Mouse (Mus musculus) limb, embryonic 12.5 days (tissue): ENCODE data around the gene R3hdm4. TPM values are rescaled to one million over a fixed set of nuclear protein-coding genes. Genes with fewer than 3 reads are reported as not detected.
A peak's percentile ranks its signal among the peaks of the same experiment; 100 is the strongest.

ENCODE experiments used
- ATAC-seq: fragments of 200-750 bp; cut with Nextera tagmentation; 2 replicates; pipeline ENCODE4 v1.8.0; 2017; ENCODE audit warnings: low read depth, moderate TSS enrichment; ENCODE audit not compliant: insufficient number of reproducible peaks, insufficient read depth, low FRiP score, low TSS enrichment
- H3K27ac ChIP-seq: fragments of 300-500 bp; sonication (generic); 2 replicates; pipeline ENCODE4 v1.5.1; 2016; ENCODE audit warnings: mild to moderate bottlenecking, moderate library complexity
- H3K27me3 ChIP-seq: fragments of 300-500 bp; sonication (generic); 2 replicates; pipeline ENCODE4 v1.6.1; 2016; ENCODE audit warnings: mild to moderate bottlenecking, moderate library complexity
- H3K36me3 ChIP-seq: fragments of 300-500 bp; sonication (generic); 2 replicates; pipeline ENCODE4 v1.6.1; 2016; ENCODE audit warnings: mild to moderate bottlenecking, moderate library complexity
- H3K4me1 ChIP-seq: fragments of 300-500 bp; sonication (generic); replicated peaks from 2 replicates; pipeline ENCODE4 v1.6.1; 2016
- H3K4me2 ChIP-seq: fragments of 300-500 bp; sonication (generic); 2 replicates; pipeline ENCODE4 v1.6.1; 2016; ENCODE audit warnings: mild to moderate bottlenecking, moderate library complexity
- H3K4me3 ChIP-seq: fragments of 300-500 bp; sonication (generic); replicated peaks from 2 replicates; pipeline ENCODE4 v1.5.1; 2016; ENCODE audit warnings: mild to moderate bottlenecking
- H3K9ac ChIP-seq: fragments of 300-500 bp; sonication (generic); replicated peaks from 2 replicates; pipeline ENCODE4 v1.6.1; 2016; ENCODE audit warnings: mild to moderate bottlenecking, moderate library complexity
- H3K9me3 ChIP-seq: fragments of 300-500 bp; sonication (generic); 2 replicates; pipeline ENCODE4 v1.6.1; 2016; ENCODE audit warnings: mild to moderate bottlenecking, moderate library complexity
- WGBS: fragments of 180-500 bp; shearing (Covaris S2); methylation state at CpG from one replicate; pipeline ENCODE4 v1.1.7; 2016; 5-methylcytosine and 5-hydroxymethylcytosine counted together
- polyA plus RNA-seq: library from polyadenylated mRNA; unstranded; fragments of >200 nt; fragmentation: Nextera tagmentation; extraction: Ambion mirVana; gene quantifications from 2 replicates; pipeline ENCODE4 v1.2.1, GENCODE M21; 2016

Gene R3hdm4
- polyA plus RNA-seq, 1 experiment from 2014 or later: 149 TPM

- peak overlapping the region; percentile 42 for H3K4me2 ChIP-seq
Measured at GRCm38 (mm10) chr10:79958140-79958816, 37.3 kb upstream of the R3hdm4 start.

GRCm38 (mm10) chr10:79956643-79957154 lies 35.7 kb upstream of the R3hdm4 start:
- ATAC-seq: no peak
- Histone ChIP-seq H3K36me3 (peaks cover 23% of the 10 kb centered on the region), H3K9ac (no peak overlapping the region; the same call in 1 of the 2 replicates), H3K27me3 (no peaks in the 10 kb centered on the region), H3K4me1 (peaks cover 32% of the 10 kb centered on the region), H3K4me2 (no peak overlapping the region), H3K9me3 (no peaks in the 10 kb centered on the region), H3K4me3 (no peak overlapping the region), H3K27ac (no peak overlapping the region)
- 29% methylated on average over 4 of the region's 4 CpGs for WGBS

More at GRCm38 (mm10) chr10:79958140-79958816, 37.3 kb upstream of the R3hdm4 start:
- no peaks in the 10 kb centered on the region for H3K27me3 ChIP-seq
- H3K36me3 ChIP-seq: peaks cover 27% of the 10 kb centered on the region
- H3K9ac ChIP-seq: 0 out of 2 replicates have a peak overlapping the region, but pooled peaks have one; percentile 31
- 10% methylated on average over 21 of the region's 21 CpGs for WGBS
- peaks cover 32% of the 10 kb centered on the region for H3K4me1 ChIP-seq
- 0 out of 2 replicates have a peak overlapping the region, but pooled peaks have one; percentile 6 for H3K4me3 ChIP-seq
- no peaks in the 10 kb centered on the region for H3K9me3 ChIP-seq
- ATAC-seq: no peak
- peak overlapping the region; percentile 29; the same call in 1 of the 2 replicates for H3K27ac ChIP-seq

- Histone ChIP-seq H3K4me3 (no peak overlapping the region), H3K4me1 (peaks cover 26% of the 10 kb centered on the region), H3K27me3 (no peaks in the 10 kb centered on the region), H3K27ac (peak overlapping the region; percentile 80), H3K9me3 (no peaks in the 10 kb centered on the region), H3K9ac (0 out of 2 replicates have a peak overlapping the region, but pooled peaks have one; percentile 34), H3K4me2 (no peak overlapping the region), H3K36me3 (peaks cover 26% of the 10 kb centered on the region)
- ATAC-seq: no peak
- 63% methylated on average over 9 of the region's 9 CpGs for WGBS
Measured at GRCm38 (mm10) chr10:79955691-79956090, 34.7 kb upstream of the R3hdm4 start.

- H3K36me3 ChIP-seq: peaks cover 44% of the 10 kb centered on the region
- H3K9me3 ChIP-seq: no peaks in the 10 kb centered on the region
- peaks cover 22% of the 10 kb centered on the region for H3K4me1 ChIP-seq
- no peak overlapping the region for H3K4me3 ChIP-seq
- H3K9ac ChIP-seq: no peak overlapping the region
- no peaks in the 10 kb centered on the region for H3K27me3 ChIP-seq
- 92% methylated on average over 6 of the region's 6 CpGs for WGBS
- H3K27ac ChIP-seq: peak overlapping the region; percentile 69
- no peak overlapping the region for H3K4me2 ChIP-seq
- no peak for ATAC-seq
Measured at GRCm38 (mm10) chr10:79953946-79954345, 32.9 kb upstream of the R3hdm4 start.

- ATAC-seq: no peak
- Histone ChIP-seq H3K4me3 (no peak overlapping the region), H3K9me3 (no peaks in the 10 kb centered on the region), H3K9ac (no peak overlapping the region), H3K4me1 (peaks cover 23% of the 10 kb centered on the region), H3K27me3 (no peaks in the 10 kb centered on the region), H3K27ac (no peak overlapping the region), H3K36me3 (peaks cover 69% of the 10 kb centered on the region), H3K4me2 (no peak overlapping the region)
- WGBS: 84% methylated on average over 18 of the region's 18 CpGs
Measured at GRCm38 (mm10) chr10:79950661-79951060, 29.7 kb upstream of the R3hdm4 start.

- Histone ChIP-seq H3K4me2 (no peak overlapping the region), H3K27me3 (no peaks in the 10 kb centered on the region), H3K27ac (no peak overlapping the region), H3K36me3 (peaks cover 74% of the 10 kb centered on the region), H3K4me1 (peaks cover 24% of the 10 kb centered on the region), H3K9ac (no peak overlapping the region), H3K4me3 (no peak overlapping the region), H3K9me3 (no peaks in the 10 kb centered on the region)
- WGBS: 86% methylated on average over 4 of the region's 4 CpGs
- ATAC-seq: no peak
Measured at GRCm38 (mm10) chr10:79949873-79950272, 28.9 kb upstream of the R3hdm4 start.

GRCm38 (mm10) chr10:79947502-79947901 lies 26.5 kb upstream of the R3hdm4 start:
- ATAC-seq: no peak
- peaks cover 43% of the 10 kb centered on the region for H3K4me1 ChIP-seq
- H3K27ac ChIP-seq: peak overlapping the region; percentile 89; the same call in 1 of the 2 replicates
- no peaks in the 10 kb centered on the region for H3K9me3 ChIP-seq
- no peak overlapping the region for H3K9ac ChIP-seq
- 70% methylated on average over 6 of the region's 6 CpGs for WGBS
- no peaks in the 10 kb centered on the region for H3K27me3 ChIP-seq
- no peak overlapping the region for H3K4me3 ChIP-seq
- H3K4me2 ChIP-seq: no peak overlapping the region
- peaks cover 70% of the 10 kb centered on the region for H3K36me3 ChIP-seq

GRCm38 (mm10) chr10:79946752-79947322 lies 25.8 kb upstream of the R3hdm4 start:
- Histone ChIP-seq H3K9me3 (no peaks in the 10 kb centered on the region), H3K36me3 (peaks cover 74% of the 10 kb centered on the region), H3K9ac (peak overlapping the region; percentile 34; the same call in 1 of the 2 replicates), H3K4me3 (no peak overlapping the region), H3K27me3 (no peaks in the 10 kb centered on the region), H3K4me2 (peak overlapping the region; percentile 24), H3K4me1 (peaks cover 43% of the 10 kb centered on the region), H3K27ac (peak overlapping the region; percentile 89)
- peak; percentile 37; the same call in 1 of the 2 replicates for ATAC-seq
- WGBS: 16% methylated on average over 7 of the region's 7 CpGs

- WGBS: 13% methylated on average over 16 of the region's 16 CpGs
- Histone ChIP-seq H3K4me1 (peaks cover 43% of the 10 kb centered on the region), H3K9me3 (no peaks in the 10 kb centered on the region), H3K27me3 (no peaks in the 10 kb centered on the region), H3K9ac (peak overlapping the region; percentile 46; the same call in 1 of the 2 replicates), H3K4me2 (peak overlapping the region; percentile 27; the same call in 1 of the 2 replicates), H3K4me3 (no peak overlapping the region), H3K36me3 (peaks cover 74% of the 10 kb centered on the region), H3K27ac (peak overlapping the region; percentile 89)
- no peak for ATAC-seq
Measured at GRCm38 (mm10) chr10:79945507-79946234, 24.7 kb upstream of the R3hdm4 start.

- peaks cover 70% of the 10 kb centered on the region for H3K36me3 ChIP-seq
- H3K4me1 ChIP-seq: peaks cover 53% of the 10 kb centered on the region
- peak overlapping the region; percentile 89; the same call in 1 of the 2 replicates for H3K27ac ChIP-seq
- WGBS: 65% methylated on average over 9 of the region's 9 CpGs
- no peak overlapping the region for H3K4me2 ChIP-seq
- H3K4me3 ChIP-seq: no peak overlapping the region
- ATAC-seq: no peak
- no peaks in the 10 kb centered on the region for H3K27me3 ChIP-seq
- H3K9ac ChIP-seq: 0 out of 2 replicates have a peak overlapping the region, but pooled peaks have one; percentile 24
- H3K9me3 ChIP-seq: no peaks in the 10 kb centered on the region
Measured at GRCm38 (mm10) chr10:79943471-79943901, 22.5 kb upstream of the R3hdm4 start.

- Histone ChIP-seq H3K9ac (no peak overlapping the region), H3K4me2 (no peak overlapping the region), H3K4me3 (no peak overlapping the region), H3K4me1 (peaks cover 57% of the 10 kb centered on the region), H3K9me3 (no peaks in the 10 kb centered on the region), H3K27me3 (no peaks in the 10 kb centered on the region), H3K27ac (peak overlapping the region; percentile 89; the same call in 1 of the 2 replicates), H3K36me3 (peaks cover 71% of the 10 kb centered on the region)
- WGBS: 97% methylated on average over 1 of the region's 1 CpGs
- ATAC-seq: no peak
Measured at GRCm38 (mm10) chr10:79942988-79943387, 22.0 kb upstream of the R3hdm4 start.
